Mouse (Mus musculus): ENCODE measurements around the gene Sec16b.

DNA sequence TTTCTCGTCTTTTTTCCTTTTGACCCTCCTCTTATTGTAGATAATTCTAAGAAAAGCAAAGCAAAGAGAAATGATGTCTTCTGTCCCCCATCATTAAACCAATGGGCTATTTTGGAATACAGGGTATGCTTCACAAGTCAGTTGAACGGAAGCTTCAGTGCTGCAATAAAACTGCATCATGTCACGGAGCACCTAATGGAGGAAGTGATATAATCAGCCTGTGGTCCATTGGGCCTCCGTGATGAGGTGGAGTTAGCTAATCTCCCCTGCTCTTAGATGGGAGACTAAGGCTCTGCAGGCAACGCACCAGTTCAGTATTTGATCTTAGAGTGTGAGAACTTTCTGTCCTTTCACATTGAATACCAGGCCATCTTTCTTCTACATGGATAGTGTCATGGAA, 41.1 kb downstream of the Sec16b start:
- TF ChIP-seq POLR2A (IDR thresholded peaks at IDR 0.05; ENCODE audit: borderline replicate concordance, extremely low read depth, insufficient read depth, insufficient read length, poor library complexity, severe bottlenecking) (no peak), CTCF (IDR thresholded peaks at IDR 0.05; ENCODE audit: borderline replicate concordance, extremely low read depth, insufficient read depth, insufficient read length) (no peak)

Data from brain, embryonic 14.5 days (tissue).